8 mouse cellular contexts compared by ENCODE assay signal in genomic region chr13:62854666-62855065, GRCm38 (mm10). TPM values are rescaled to one million over a fixed set of nuclear protein-coding genes. Genes with fewer than 3 reads are reported as not detected.
DNase-seq lines count a peak whose midpoint lies in the region; ATAC-seq and TF ChIP-seq lines count a peak whose summit lies in the region.

No protein-coding gene starts in this region.

- peak; percentile 77 for DNase-seq in NIH3T3 (ENCODE audit: low read depth)
- peak; percentile 25 to 59 for DNase-seq in cerebellum, adult 2 months
- peak; percentile 74 for DNase-seq in gastrocnemius, adult 2 months
- peak; percentile 79 for DNase-seq in intestine, embryonic 14.5 days (ENCODE audit: low spot score)
- peak; percentile 26 to 51 for DNase-seq in left cerebral cortex, postnatal 36 days (ENCODE audit: low spot score in 2 of 2)
- peak; percentile 77 for DNase-seq in midbrain, embryonic 14.5 days
- peak; percentile 25 to 72 for DNase-seq in spleen, adult 18-20 months

- H3K4me3 ChIP-seq in cerebellum, adult 2 months (replicated peaks; ENCODE audit: insufficient read depth, low read depth, low read length): no peak overlapping the region
- 0 out of 2 replicates have a peak overlapping the region, but pooled peaks have one; percentile 32 for H3K4me3 ChIP-seq in gastrocnemius, adult 2 months
- no peak overlapping the region for H3K4me3 ChIP-seq in intestine, embryonic 14.5 days (ENCODE audit: low read depth, low read length)
- H3K4me3 ChIP-seq in midbrain, embryonic 14.5 days (replicated peaks; ENCODE audit: low read depth, low read length): no peak overlapping the region

- no peaks in the 10 kb centered on the region for H3K4me1 ChIP-seq in cerebellum, adult 2 months (ENCODE audit: control insufficient read depth, insufficient read depth, low read length)
- no peaks in the 10 kb centered on the region for H3K4me1 ChIP-seq in intestine, embryonic 14.5 days (replicated peaks; ENCODE audit: control insufficient read depth, insufficient read depth, low read length)
- H3K4me1 ChIP-seq in midbrain, embryonic 14.5 days (ENCODE audit: control insufficient read depth, insufficient read depth, low read length): no peaks in the 10 kb centered on the region

- H3K27ac ChIP-seq in cerebellum, adult 2 months (ENCODE audit: insufficient read depth, low read length): no peak overlapping the region
- peak overlapping the region; percentile 16; the same call in 1 of the 2 replicates for H3K27ac ChIP-seq in gastrocnemius, adult 2 months
- H3K27ac ChIP-seq in intestine, embryonic 14.5 days (ENCODE audit: low read depth): no peak overlapping the region
- no peak overlapping the region for H3K27ac ChIP-seq in midbrain, embryonic 14.5 days (replicated peaks; ENCODE audit: low read depth, low read length)

- no peak for ATAC-seq in intestine, embryonic 14.5 days (replicated peaks; ENCODE audit: low FRiP score, low TSS enrichment, low read depth)
- ATAC-seq in midbrain, embryonic 14.5 days (ENCODE audit: low FRiP score, low TSS enrichment): no peak
- ATAC-seq in erythroid progenitor cell, adult 5-6 weeks (replicated peaks; ENCODE audit: low FRiP score, poor library complexity, severe bottlenecking): no peak

- H3K9ac ChIP-seq in intestine, embryonic 14.5 days (ENCODE audit: low read length): no peak overlapping the region
- no peak overlapping the region for H3K9ac ChIP-seq in midbrain, embryonic 14.5 days (replicated peaks; ENCODE audit: low read length)

- TF ChIP-seq CTCF in cerebellum, adult 2 months (IDR thresholded peaks at IDR 0.05; ENCODE audit: borderline replicate concordance, insufficient read depth, low read depth, low read length): peak; percentile 69
- TF ChIP-seq CTCF in gastrocnemius, adult 2 months (IDR thresholded peaks at IDR 0.05): no peak; the same call in none of the 2 replicates

- H3K9me3 ChIP-seq in intestine, embryonic 14.5 days (ENCODE audit: control insufficient read depth, low read length): no peaks in the 10 kb centered on the region
- H3K9me3 ChIP-seq in midbrain, embryonic 14.5 days (ENCODE audit: control insufficient read depth, low read length): no peaks in the 10 kb centered on the region

- no peaks in the 10 kb centered on the region for H3K27me3 ChIP-seq in cerebellum, adult 2 months (ENCODE audit: control insufficient read depth, insufficient read depth, low read length)
- H3K27me3 ChIP-seq in intestine, embryonic 14.5 days (replicated peaks; ENCODE audit: control insufficient read depth, insufficient read depth, low read length): no peaks in the 10 kb centered on the region
- no peaks in the 10 kb centered on the region for H3K27me3 ChIP-seq in midbrain, embryonic 14.5 days (ENCODE audit: control insufficient read depth, insufficient read depth, low read length)

- TF ChIP-seq POLR2A in cerebellum, adult 2 months (IDR thresholded peaks at IDR 0.05; ENCODE audit: borderline replicate concordance, insufficient read depth, low read length): no peak

- 10% methylated on average over 15 of the region's 15 CpGs for WGBS in cerebellum, adult 2 months
- 14% methylated on average over 15 of the region's 15 CpGs for WGBS in intestine, embryonic 14.5 days
- 10% methylated on average over 15 of the region's 15 CpGs for WGBS in midbrain, embryonic 14.5 days

- intact Hi-C loops in gastrocnemius, adult 2 months (cut with DNase I): loop anchor here (2.0 to 5.0 kb wide), 3 partner anchors 90 to 387 kb away; partner anchors contain the start of gene Gm49359
- intact Hi-C loops in left cerebral cortex, postnatal 36 days (cut with DNase I): loop anchor here (5.0 to 10.0 kb wide), 2 partner anchors 227 to 390 kb away; partner anchors contain the start of gene Gm49359

- H3K4me2 ChIP-seq in intestine, embryonic 14.5 days (ENCODE audit: low read length): no peak overlapping the region
- peak overlapping the region; percentile 24 for H3K4me2 ChIP-seq in midbrain, embryonic 14.5 days (ENCODE audit: low read length)

- H3K36me3 ChIP-seq in intestine, embryonic 14.5 days (ENCODE audit: control insufficient read depth, insufficient read depth, low read length): no peaks in the 10 kb centered on the region
- no peaks in the 10 kb centered on the region for H3K36me3 ChIP-seq in midbrain, embryonic 14.5 days (ENCODE audit: control insufficient read depth, insufficient read depth, low read length)

RNA-seq across cellular contexts. Expression of gene Fbp2, which starts 3.6 kb away (rescaled TPM):
- not detected in 2 replicates for polyA plus RNA-seq in cerebellum, adult 2 months (2012; rRNA removed)
- total RNA-seq in gastrocnemius, adult 2 months (2021): 10 to 100 TPM; 40.0 to 64.9 TPM
- 123 and 142 TPM in 2 replicates for polyA plus RNA-seq in intestine, embryonic 14.5 days (2014; fragmentation: Nextera tagmentation; extraction: Ambion mirVana)
- total RNA-seq in left cerebral cortex, postnatal 36 days (2021): not detected
- polyA plus RNA-seq in midbrain, embryonic 14.5 days (2014; fragmentation: Nextera tagmentation; extraction: Ambion mirVana): 0.83 and 0.90 TPM in 2 replicates
- total RNA-seq in erythroid progenitor cell, adult 5-6 weeks (2015; ENCODE audit: low replicate concordance): not detected in 2 replicates
- not detected in 2 replicates for total RNA-seq in erythroid progenitor cell, adult 5-6 weeks (2017; ENCODE audit: low replicate concordance)

RNA-seq across cellular contexts. Expression of gene Fbp1, which starts 33.4 kb away (rescaled TPM):
- 0.21 TPM in 1 of 2 replicates, not detected in the other for polyA plus RNA-seq in cerebellum, adult 2 months (2012; rRNA removed)
- not detected for total RNA-seq in gastrocnemius, adult 2 months (2021)
- polyA plus RNA-seq in intestine, embryonic 14.5 days (2014; fragmentation: Nextera tagmentation; extraction: Ambion mirVana): 0.47 and 0.51 TPM in 2 replicates
- total RNA-seq in left cerebral cortex, postnatal 36 days (2021): under 1 TPM; 0.79 TPM
- polyA plus RNA-seq in midbrain, embryonic 14.5 days (2014; fragmentation: Nextera tagmentation; extraction: Ambion mirVana): not detected in 2 replicates
- 1.4 and 5.9 TPM in 2 replicates for total RNA-seq in erythroid progenitor cell, adult 5-6 weeks (2015; ENCODE audit: low replicate concordance)
- 4.0 TPM in 1 of 2 replicates, not detected in the other for total RNA-seq in erythroid progenitor cell, adult 5-6 weeks (2017; ENCODE audit: low replicate concordance)

Comparison
In these comparisons a context has a peak if more than half of its experiments do, and no peak if none do; other contexts are left out.
1. RNA of gene Fbp2, which starts 3.6 kb away (total RNA-seq): 40.0 to 64.9 TPM in gastrocnemius, adult 2 months; not detected in left cerebral cortex, postnatal 36 days and not detected in erythroid progenitor cell, adult 5-6 weeks; every median in the first group is over 10 times any median in the second.
2. Peak in every context shown above with its lines, with median percentiles within 50 percentile points of each other: DNase-seq.